Mouse (Mus musculus) liver, postnatal 0 days (tissue): ENCODE data around the gene Tm9sf2. TPM values are rescaled to one million over a fixed set of nuclear protein-coding genes. Genes with fewer than 3 reads are reported as not detected.

Experiments used
- ATAC-seq: fragments of 200-750 bp; cut with Nextera tagmentation; 2 replicates; pipeline ENCODE4 v1.8.0; 2017; ENCODE audit warnings: mild to moderate bottlenecking, moderate library complexity
- DNase-seq: peaks from one replicate; pipeline ENCODE4 v3.0.0-alpha.2; 2016
- H3K27ac ChIP-seq: fragments of 300-500 bp; sonication (generic); 2 replicates; pipeline ENCODE4 v1.5.1; 2014; ENCODE audit warnings: antibody characterized with exemption, moderate library complexity, mild to moderate bottlenecking, low read depth
- H3K27me3 ChIP-seq: fragments of 300-500 bp; sonication (generic); 2 replicates; pipeline ENCODE4 v1.6.1; 2014; ENCODE audit warnings: low read length, control low read depth, mixed read lengths; ENCODE audit not compliant: insufficient read depth
- H3K36me3 ChIP-seq: fragments of 300-500 bp; sonication (generic); replicated peaks from 2 replicates; pipeline ENCODE4 v1.6.1; 2014; ENCODE audit warnings: mild to moderate bottlenecking, control low read depth, low read length, moderate library complexity, mixed read lengths; ENCODE audit not compliant: insufficient read depth
- H3K4me1 ChIP-seq: fragments of 300-500 bp; sonication (generic); 2 replicates; pipeline ENCODE4 v1.6.1; 2014; ENCODE audit warnings: antibody characterized with exemption, mild to moderate bottlenecking, control low read depth; ENCODE audit not compliant: insufficient read depth
- H3K4me2 ChIP-seq: fragments of 300-500 bp; sonication (generic); 2 replicates; pipeline ENCODE4 v1.6.1; 2014; ENCODE audit warnings: low read depth, mild to moderate bottlenecking, low read length, moderate library complexity, mixed read lengths
- H3K4me3 ChIP-seq: fragments of 300-500 bp; sonication (generic); 2 replicates; pipeline ENCODE4 v1.5.1; 2014; ENCODE audit warnings: low read depth, low read length
- H3K9ac ChIP-seq: fragments of 300-500 bp; sonication (generic); replicated peaks from 2 replicates; pipeline ENCODE4 v1.6.1; 2014; ENCODE audit warnings: mild to moderate bottlenecking, moderate library complexity
- H3K9me3 ChIP-seq: fragments of 300-500 bp; sonication (generic); 2 replicates; pipeline ENCODE4 v1.6.1; 2016; ENCODE audit warnings: mild to moderate bottlenecking, control low read depth, low read length, mixed read lengths
- CTCF ChIP-seq: sonication (generic); IDR thresholded peaks from 2 replicates; pipeline ENCODE4 v1.5.1; 2016; ENCODE audit warnings: antibody characterized with exemption, low read depth
- EP300 ChIP-seq: IDR thresholded peaks from 2 replicates; pipeline ENCODE4 v1.6.1; 2016; ENCODE audit warnings: antibody characterized with exemption, low read depth, mild to moderate bottlenecking
- WGBS: fragments of 180-500 bp; shearing (Covaris S2); extraction: QIAGEN DNeasy Blood & Tissue Kit; methylation state at CpG from one replicate; pipeline ENCODE4 v1.1.7; 2014; ENCODE audit not compliant: insufficient replicate concordance; 5-methylcytosine and 5-hydroxymethylcytosine counted together
- polyA plus RNA-seq: library from polyadenylated mRNA; unstranded; fragments of >200 nt; fragmentation: Nextera tagmentation; extraction: Ambion mirVana; gene quantifications from 2 replicates; pipeline ENCODE4 v1.2.1, GENCODE M21; 2015

Gene Tm9sf2
- polyA plus RNA-seq, 1 experiment from 2014 or later, result 107 TPM

- no peak overlapping the region for H3K9ac ChIP-seq
- H3K4me3 ChIP-seq, result no peak overlapping the region
- 62% methylated on average over 5 of the region's 5 CpGs for WGBS
- no peaks in the 10 kb centered on the region for H3K9me3 ChIP-seq
- no peaks in the 10 kb centered on the region for H3K4me1 ChIP-seq
- no peak overlapping the region for H3K4me2 ChIP-seq
- no peak overlapping the region for H3K27ac ChIP-seq
- TF ChIP-seq CTCF (no peak), EP300 (no peak)
- DNase-seq (no peak), ATAC-seq (no peak)
- no peaks in the 10 kb centered on the region for H3K36me3 ChIP-seq
- no peaks in the 10 kb centered on the region for H3K27me3 ChIP-seq
Measured at GRCm38 (mm10) chr14:122209177-122209576, 102.3 kb downstream of the Tm9sf2 start.

Other genes starting within 250 kb of the Tm9sf2 start
- gene Ubac2, start 228.4 kb upstream of the Tm9sf2 start, polyA plus RNA-seq, result 25.8 and 27.4 TPM in 2 replicates
- gene Gpr18, start 191.3 kb upstream of the Tm9sf2 start, polyA plus RNA-seq, result 0.78 and 0.81 TPM in 2 replicates
- 0.94 and 0.95 TPM in 2 replicates for gene Gpr183, start 141.8 kb upstream of the Tm9sf2 start, polyA plus RNA-seq
- not detected in 2 replicates for gene Timm8a2, start 72.4 kb upstream of the Tm9sf2 start, polyA plus RNA-seq
- 36.0 and 37.8 TPM in 2 replicates for gene Clybl, start 74.7 kb downstream of the Tm9sf2 start, polyA plus RNA-seq